Mouse (Mus musculus): ENCODE measurements around the gene Cyp2a4.
"Not testable (repeated sequence)": the region's sequence is repeated elsewhere in the genome, so short reads cannot be mapped to it uniquely, and the experiment has no call there.

The Cyp2a4 gene

DNA sequence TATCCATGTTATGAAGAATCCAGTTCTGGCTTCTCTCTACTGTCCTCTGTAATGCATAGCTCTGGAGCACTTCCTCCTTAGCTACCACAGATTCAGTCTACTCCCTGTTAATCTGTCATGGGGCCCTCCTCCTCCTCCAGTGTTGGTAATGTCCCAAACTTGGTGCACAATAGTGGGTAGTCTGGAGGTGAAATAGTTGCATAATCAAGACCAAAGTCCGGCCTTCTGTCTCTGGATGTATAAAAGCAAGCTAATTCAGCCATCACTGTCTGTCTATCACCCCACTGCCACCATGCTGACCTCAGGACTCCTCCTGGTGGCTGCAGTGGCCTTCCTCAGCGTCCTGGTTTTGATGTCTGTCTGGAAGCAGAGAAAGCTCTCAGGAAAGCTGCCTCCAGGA lies at the start of gene Cyp2a4:
Cyp2a4 (plus strand) TSS at position 244 of the 400 bp plus-strand sequence.
- DNase-seq (ENCODE audit: low spot score in 2 of 2): not testable (repeated sequence)

DNA sequence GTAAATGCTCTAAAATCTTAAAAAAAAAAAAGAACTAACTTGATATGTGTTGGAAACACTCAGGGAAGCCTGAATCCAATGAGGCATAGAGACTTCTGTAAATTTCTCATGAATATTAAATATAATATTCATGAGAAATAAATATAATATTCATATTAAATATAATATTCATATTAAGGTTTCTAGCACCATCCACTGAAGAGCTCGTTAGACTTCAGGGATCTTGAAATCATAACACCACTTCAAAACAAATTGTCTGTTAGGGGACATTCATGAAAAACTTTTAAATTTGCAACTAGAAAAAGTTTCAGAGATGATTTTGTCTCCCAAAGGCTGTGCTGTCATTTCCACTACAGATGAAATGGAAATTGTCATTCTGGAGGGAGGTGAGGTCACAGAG lies 46.9 kb upstream of the Cyp2a4 start, which contains the start of gene Vmn1r184:
Vmn1r184 (plus strand) TSS at position 301 of the 400 bp plus-strand sequence.
- DNase-seq (ENCODE audit: low spot score in 2 of 2): not testable (repeated sequence)

DNA sequence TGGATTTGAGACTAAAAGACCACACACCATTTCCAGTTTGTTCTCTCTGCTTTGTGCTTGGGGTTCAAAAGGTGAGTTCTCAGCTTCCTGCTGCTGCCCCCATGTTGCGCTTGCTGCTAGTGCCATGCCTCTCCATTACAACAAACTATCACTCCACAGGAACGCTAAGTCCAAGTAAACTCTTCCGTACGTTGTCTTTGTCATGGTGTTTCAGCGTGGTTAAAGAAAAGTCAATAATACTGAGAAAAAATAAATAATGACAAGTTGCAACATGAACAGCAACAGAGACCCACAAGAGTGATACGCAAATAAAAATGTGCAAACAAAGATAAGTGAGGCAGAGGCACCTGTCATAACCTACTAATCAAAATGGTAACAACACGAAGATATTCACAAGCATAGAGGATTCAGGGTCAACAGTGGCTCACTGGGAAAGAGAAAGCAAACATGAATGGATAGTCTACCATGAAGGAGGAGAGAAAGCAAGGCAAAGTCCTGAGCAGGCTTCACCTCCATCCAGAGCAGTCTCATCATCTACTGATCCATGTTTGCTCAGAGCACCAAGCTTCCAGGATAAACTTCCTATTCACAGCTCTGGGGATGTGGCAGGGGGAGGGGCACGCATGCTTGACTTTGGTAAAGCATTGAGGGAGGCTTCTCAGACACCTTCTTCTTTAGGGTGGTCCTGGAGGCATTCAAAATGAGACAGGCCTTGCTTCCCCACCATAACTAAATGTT lies 3.4 kb upstream of the Cyp2a4 start:
- DNase-seq (ENCODE audit: low spot score in 2 of 2): not testable (repeated sequence)

DNA sequence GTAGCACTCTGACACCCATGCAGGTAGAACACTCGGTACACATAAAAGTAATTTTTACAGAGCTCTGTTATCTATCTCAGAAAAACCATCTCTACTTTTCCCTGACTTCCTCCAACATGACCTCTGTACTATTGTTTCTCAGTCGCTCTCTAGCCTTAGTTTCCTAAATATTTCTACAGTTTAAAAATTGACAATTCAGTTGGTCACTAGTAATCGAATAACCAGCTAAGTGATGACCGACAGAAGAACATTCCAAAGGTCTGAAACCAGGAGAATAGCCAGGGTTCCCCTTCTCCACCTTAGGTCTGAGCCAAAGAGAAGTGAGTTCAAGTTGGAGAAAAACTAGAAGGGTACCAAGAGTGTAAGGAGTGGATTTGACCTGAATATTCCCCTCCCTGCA lies 4.8 kb downstream of the Cyp2a4 start:
- not testable (repeated sequence) for DNase-seq (ENCODE audit: low spot score in 2 of 2)

DNA sequence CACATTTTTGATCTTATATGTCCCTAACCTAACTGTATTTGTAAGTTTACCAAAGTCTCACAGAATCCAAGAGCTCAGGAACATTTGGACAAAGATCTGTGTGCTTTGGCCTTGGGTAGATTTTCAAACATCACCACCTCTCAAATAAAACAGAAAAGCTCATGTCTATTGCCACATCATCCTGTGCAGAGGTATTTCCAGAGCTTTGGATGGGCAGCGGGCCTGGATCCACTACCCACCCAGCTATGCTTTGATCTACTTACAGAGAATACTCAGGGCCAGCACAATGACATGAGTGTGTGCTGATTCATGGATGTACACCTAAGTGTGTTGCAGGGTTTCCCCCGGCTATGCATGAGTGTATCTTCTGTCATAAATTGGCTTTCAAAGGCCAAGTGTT lies 8.2 kb downstream of the Cyp2a4 start:
- not testable (repeated sequence) for DNase-seq (ENCODE audit: low spot score in 2 of 2)

DNA sequence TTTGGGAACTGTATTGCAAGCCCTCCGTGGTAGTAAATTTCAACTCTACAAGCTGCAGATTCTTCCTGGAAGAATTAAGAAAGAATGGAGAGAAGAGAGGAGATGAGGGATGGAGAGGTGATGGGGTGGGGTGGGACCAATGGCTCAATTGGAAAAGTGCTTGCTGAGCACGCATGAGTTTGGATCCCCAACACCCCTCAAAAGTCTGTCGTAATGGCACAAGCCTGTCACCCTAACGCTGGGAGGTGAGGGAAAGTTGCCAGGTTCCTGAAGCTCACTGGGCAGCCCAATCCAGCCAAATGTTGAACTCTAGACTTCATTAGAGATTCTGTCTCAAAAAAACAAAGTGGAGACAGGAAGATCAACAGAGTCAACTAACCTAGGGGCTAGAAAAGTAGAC lies 8.8 kb downstream of the Cyp2a4 start:
- not testable (repeated sequence) for DNase-seq (ENCODE audit: low spot score in 2 of 2)

DNA sequence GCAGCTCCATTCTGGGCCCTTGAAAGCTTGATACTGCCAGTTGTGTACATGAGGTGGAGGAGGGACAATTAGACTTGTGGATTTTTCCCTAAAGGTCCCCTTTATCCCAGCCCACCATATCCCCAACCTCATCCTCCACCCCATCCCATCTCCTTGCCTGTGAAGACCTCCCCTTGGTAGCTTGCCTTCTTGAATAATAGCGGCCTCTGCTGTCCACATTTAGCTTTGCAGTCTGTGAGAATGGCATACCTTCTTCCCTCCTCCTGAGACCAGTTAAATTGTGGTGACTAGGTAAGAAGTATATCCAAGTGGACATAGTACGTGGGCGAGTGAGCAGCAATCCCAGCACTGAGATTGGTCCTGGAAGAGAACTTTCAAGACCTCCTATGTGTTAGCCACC lies 13.4 kb downstream of the Cyp2a4 start:
- not testable (repeated sequence) for DNase-seq (ENCODE audit: low spot score in 2 of 2)

DNA sequence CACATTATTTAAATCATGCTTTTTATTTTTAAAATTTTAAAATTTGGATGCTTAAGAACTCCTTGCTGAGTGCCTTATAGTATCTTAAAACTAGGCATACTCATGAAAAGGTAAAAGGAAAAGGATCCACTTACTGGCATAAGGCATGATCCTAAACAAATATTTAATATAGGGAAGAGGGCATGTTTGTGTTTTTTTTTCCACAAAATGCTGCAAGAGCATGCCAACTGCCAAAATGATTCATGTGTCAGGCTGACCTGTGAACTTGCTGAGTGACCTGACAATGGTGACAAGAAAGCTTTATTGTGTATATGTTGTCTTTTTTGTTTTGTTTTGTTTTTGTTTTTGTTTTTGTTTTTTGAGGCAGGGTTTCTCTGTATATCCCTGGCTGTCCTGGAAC lies 43.2 kb downstream of the Cyp2a4 start:
- not testable (repeated sequence) for DNase-seq (ENCODE audit: low spot score in 2 of 2)

DNA sequence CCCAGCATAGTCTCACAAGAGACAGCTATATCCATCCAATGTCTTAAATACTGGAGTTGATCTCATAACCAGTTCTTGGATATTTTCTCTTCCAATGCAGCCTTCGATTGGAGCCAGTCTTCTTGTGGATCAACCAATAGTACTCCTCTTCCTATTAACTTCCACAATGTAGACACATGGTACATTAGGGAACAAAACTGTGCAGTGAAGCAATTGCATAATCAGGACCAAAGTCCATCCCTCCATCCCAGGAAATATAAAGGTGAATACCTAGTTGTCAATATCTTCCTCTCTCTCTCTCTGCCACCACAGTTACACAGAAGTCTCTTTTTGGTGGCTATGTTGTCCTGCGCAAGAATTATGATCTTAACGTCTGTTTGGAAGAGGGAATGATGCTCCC lies 45.3 kb downstream of the Cyp2a4 start:
- DNase-seq (ENCODE audit: low spot score in 2 of 2): not testable (repeated sequence)

DNA sequence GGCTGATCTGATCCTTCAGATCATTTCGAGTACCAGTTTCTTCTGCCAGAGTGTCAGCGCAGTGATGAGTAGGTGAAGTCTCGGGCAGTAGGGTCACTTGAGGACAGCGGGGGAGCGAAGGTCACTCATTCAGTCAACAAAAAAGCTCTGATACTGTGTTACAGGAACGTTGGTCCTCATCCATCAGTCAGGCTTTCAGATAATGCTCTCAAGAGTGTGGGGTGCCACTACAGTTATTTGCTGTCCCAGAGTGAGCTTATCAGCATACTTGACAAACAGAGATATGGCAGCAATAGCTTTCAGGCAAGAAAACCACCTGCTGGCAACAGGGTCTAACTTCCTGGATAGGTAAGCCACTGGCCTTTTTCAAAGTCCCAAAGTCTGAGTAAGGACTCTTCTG lies 49.8 kb downstream of the Cyp2a4 start:
- not testable (repeated sequence) for DNase-seq (ENCODE audit: low spot score in 2 of 2)

All from spleen, postnatal 14 days (tissue).